Mouse (Mus musculus) erythroblast, embryonic 14.5 days (primary cell): ENCODE data around the gene Abi1.

ENCODE experiments used
- GATA1 ChIP-seq: IDR thresholded peaks from 2 replicates; pipeline ENCODE4 v1.6.1; 2012; ENCODE audit warnings: low read length, inconsistent platforms, mixed read lengths
- TAL1 ChIP-seq: IDR thresholded peaks from 3 replicates; pipeline ENCODE4 v1.6.1; 2012; ENCODE audit warnings: low read length, inconsistent platforms, mixed read lengths

DNA sequence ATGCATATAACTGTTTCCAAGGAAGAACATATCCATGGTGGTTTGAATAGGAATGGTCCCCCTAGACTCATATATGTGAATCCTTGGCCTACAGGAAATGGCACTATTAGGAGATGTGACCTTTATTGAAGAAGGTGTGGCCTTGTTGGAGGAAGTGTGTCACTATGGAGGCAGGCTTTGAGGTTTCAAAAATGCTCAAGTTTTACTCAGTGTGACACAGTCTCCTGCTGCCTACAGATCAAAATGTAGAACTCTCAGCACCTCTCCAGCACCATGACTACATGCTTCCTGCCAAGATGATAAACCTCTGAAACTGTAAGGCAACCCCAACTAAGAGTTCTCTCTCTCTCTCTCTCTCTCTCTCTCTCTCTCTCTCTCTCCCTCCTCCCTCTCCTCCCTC, 8.0 kb upstream of the Abi1 start:
- TF ChIP-seq TAL1 (no peak), GATA1 (no peak)
